ENCODE assay signal across 9 mouse cellular contexts in the genomic region with DNA sequence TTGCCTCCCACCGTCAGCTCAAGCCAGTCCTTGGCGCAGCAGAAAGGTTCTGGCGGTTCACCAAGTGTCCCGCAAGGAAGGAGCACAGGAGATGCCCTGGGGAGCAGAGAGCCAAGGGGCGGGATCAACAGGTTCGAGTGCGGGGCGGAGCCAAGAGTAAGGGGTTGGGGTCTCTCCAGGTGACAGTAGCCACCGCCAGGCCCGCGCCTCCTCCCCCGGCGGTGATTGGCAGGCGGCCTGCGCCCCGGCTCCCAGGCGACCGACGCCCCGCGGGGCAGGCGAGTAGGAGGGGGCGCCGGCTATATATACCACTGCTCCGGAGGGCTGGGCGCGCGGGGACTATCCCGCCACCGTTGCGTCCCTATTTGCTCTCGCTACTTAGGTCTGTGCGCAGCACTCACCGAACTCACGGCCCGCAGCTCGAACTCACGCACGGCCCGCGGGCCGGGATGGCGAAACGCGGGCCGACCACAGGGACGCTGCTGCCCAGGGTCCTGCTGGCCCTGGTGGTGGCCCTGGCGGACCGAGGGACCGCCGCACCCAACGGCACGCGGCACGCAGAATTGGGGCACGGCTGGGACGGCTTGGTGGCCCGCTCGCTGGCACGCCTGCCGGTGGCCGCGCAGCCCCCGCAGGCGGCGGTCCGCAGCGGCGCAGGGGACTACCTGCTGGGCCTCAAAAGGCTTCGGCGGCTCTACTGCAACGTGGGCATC. TPM values are rescaled to one million over a fixed set of nuclear protein-coding genes. Genes with fewer than 3 reads are reported as not detected.
A peak's percentile ranks its signal among the peaks of the same experiment; 100 is the strongest.
DNase-seq lines count a peak whose midpoint lies in the region; ATAC-seq and TF ChIP-seq lines count a peak whose summit lies in the region.
"Had no signal": no experiment of that assay in that cellular context is flagged by ENCODE, and none has a peak within 500 bp of the region (broad histone marks: within the 10 kb centered on the region; RNA-seq: fewer than 3 reads in every experiment).

No protein-coding gene starts in this region.

- H3K36me3 ChIP-seq in heart, embryonic 11.5 days (ENCODE audit: control insufficient read depth, insufficient read depth, low read length): no peaks in the 10 kb centered on the region
- peaks cover 31% of the 10 kb centered on the region for H3K36me3 ChIP-seq in ES-Bruce4 (ENCODE audit: control insufficient read depth, insufficient read depth, low read length, poor library complexity, severe bottlenecking)
- no peaks in the 10 kb centered on the region for H3K36me3 ChIP-seq in forebrain, embryonic 15.5 days
- no peaks in the 10 kb centered on the region for H3K36me3 ChIP-seq in midbrain, embryonic 10.5 days

- peak; percentile 97 for TF ChIP-seq POLR2A in ES-Bruce4 (IDR thresholded peaks at IDR 0.05; ENCODE audit: insufficient read depth, low read length)

- H3K27me3 ChIP-seq in heart, embryonic 11.5 days (ENCODE audit: control insufficient read depth, insufficient read depth, low read length): peaks cover 78% of the 10 kb centered on the region
- no peaks in the 10 kb centered on the region for H3K27me3 ChIP-seq in ES-Bruce4 (ENCODE audit: control insufficient read depth, insufficient read depth, low read length, poor library complexity, severe bottlenecking)
- H3K27me3 ChIP-seq in forebrain, embryonic 15.5 days: peaks cover 67% of the 10 kb centered on the region
- H3K27me3 ChIP-seq in midbrain, embryonic 10.5 days (ENCODE audit: low read depth, poor library complexity, severe bottlenecking): peaks cover 97% of the 10 kb centered on the region

- no peaks in the 10 kb centered on the region for H3K9me3 ChIP-seq in heart, embryonic 11.5 days (replicated peaks; ENCODE audit: control insufficient read depth, low read length)
- no peaks in the 10 kb centered on the region for H3K9me3 ChIP-seq in ES-Bruce4 (replicated peaks; ENCODE audit: control insufficient read depth, insufficient read depth, low read length, poor library complexity, severe bottlenecking)
- no peaks in the 10 kb centered on the region for H3K9me3 ChIP-seq in forebrain, embryonic 15.5 days
- no peaks in the 10 kb centered on the region for H3K9me3 ChIP-seq in midbrain, embryonic 10.5 days (replicated peaks)

- peaks cover 8% of the 10 kb centered on the region for H3K4me1 ChIP-seq in heart, embryonic 11.5 days (ENCODE audit: control insufficient read depth, insufficient read depth, low read length)
- H3K4me1 ChIP-seq in ES-Bruce4 (ENCODE audit: control insufficient read depth, insufficient read depth, low read length): peaks cover 1% of the 10 kb centered on the region
- H3K4me1 ChIP-seq in forebrain, embryonic 15.5 days: peaks cover 14% of the 10 kb centered on the region
- H3K4me1 ChIP-seq in midbrain, embryonic 10.5 days: peaks cover 25% of the 10 kb centered on the region

- H3K27ac ChIP-seq in heart, embryonic 11.5 days (ENCODE audit: low read depth, low read length): no peak overlapping the region
- H3K27ac ChIP-seq in ES-Bruce4 (ENCODE audit: insufficient read depth, low read length): peak overlapping the region; percentile 57
- no peak overlapping the region for H3K27ac ChIP-seq in forebrain, embryonic 15.5 days (replicated peaks)
- no peak overlapping the region for H3K27ac ChIP-seq in midbrain, embryonic 10.5 days (replicated peaks)
- H3K27ac ChIP-seq: layer of hippocampus, adult 2 months had no signal

- H3K4me2 ChIP-seq in heart, embryonic 11.5 days: peak overlapping the region; percentile 40
- H3K4me2 ChIP-seq in forebrain, embryonic 15.5 days (replicated peaks): peak overlapping the region; percentile 30

- no peak for TF ChIP-seq CTCF in ES-Bruce4 (IDR thresholded peaks at IDR 0.05; ENCODE audit: low read depth, low read length)

- TF ChIP-seq EP300 in ES-Bruce4 (IDR thresholded peaks at IDR 0.05; ENCODE audit: insufficient read depth, low read depth, low read length): peak; percentile 73

- peak overlapping the region; percentile 31 for H3K4me3 ChIP-seq in heart, embryonic 11.5 days (ENCODE audit: low read depth, low read length)
- peak overlapping the region; percentile 88 for H3K4me3 ChIP-seq in ES-Bruce4 (ENCODE audit: low read depth, low read length)
- peak overlapping the region; percentile 19 for H3K4me3 ChIP-seq in forebrain, embryonic 15.5 days
- peak overlapping the region; percentile 42 for H3K4me3 ChIP-seq in midbrain, embryonic 10.5 days
- H3K4me3 ChIP-seq: layer of hippocampus, adult 2 months had no signal

- DNase-seq in heart, adult 8-10 months (ENCODE audit: low spot score): no peak
- peak; percentile 38 for DNase-seq in midbrain, embryonic 10.5 days (ENCODE audit: low spot score)
- no peak for DNase-seq in right cerebral cortex, postnatal 25 days
- DNase-seq in yolk sac, embryonic 10.5 days (ENCODE audit: low spot score): no peak
- DNase-seq in adrenal gland, postnatal 10 days: no peak

- ATAC-seq in heart, embryonic 11.5 days (replicated peaks; ENCODE audit: insufficient number of reproducible peaks, low FRiP score, low TSS enrichment): no peak
- no peak for ATAC-seq in forebrain, embryonic 15.5 days (replicated peaks)

- under 1% methylated on average over 68 of the region's 72 CpGs for WGBS in heart, embryonic 11.5 days (ENCODE audit: insufficient replicate concordance)
- WGBS in forebrain, embryonic 15.5 days: under 1% methylated on average over 72 of the region's 72 CpGs
- WGBS in midbrain, embryonic 10.5 days: under 1% methylated on average over 70 of the region's 72 CpGs

- H3K9ac ChIP-seq in heart, embryonic 11.5 days (ENCODE audit: low read depth, low read length): no peak overlapping the region
- peak overlapping the region; percentile 93 for H3K9ac ChIP-seq in ES-Bruce4 (ENCODE audit: low read depth, poor library complexity, severe bottlenecking)
- no peak overlapping the region for H3K9ac ChIP-seq in forebrain, embryonic 15.5 days (replicated peaks)

RNA-seq across cellular contexts. Expression of gene Fgf4, which starts 14.0 kb away (rescaled TPM):
- polyA plus RNA-seq in heart, embryonic 11.5 days (2014; fragmentation: Nextera tagmentation; extraction: Ambion mirVana): not detected in 2 replicates
- not detected for total RNA-seq in heart, adult 8-10 months (2022)
- 82.9 and 84.3 TPM in 2 replicates for polyA plus RNA-seq in ES-Bruce4 (2011; ENCODE audit: insufficient read depth, insufficient read length, low read depth, missing spikeins)
- not detected in 2 replicates for polyA plus RNA-seq in forebrain, embryonic 15.5 days (2015; fragmentation: Nextera tagmentation; extraction: Ambion mirVana)
- 0.07 TPM in 1 of 2 replicates, not detected in the other for polyA plus RNA-seq in midbrain, embryonic 10.5 days (2016; fragmentation: Nextera tagmentation; extraction: Ambion mirVana)
- not detected for total RNA-seq in adrenal gland, postnatal 10 days (2021)
- total RNA-seq: layer of hippocampus, adult 2 months had no signal

RNA-seq across cellular contexts. Expression of gene Fgf3, which starts 23.3 kb away (rescaled TPM):
- polyA plus RNA-seq in heart, embryonic 11.5 days (2014; fragmentation: Nextera tagmentation; extraction: Ambion mirVana): 0.19 TPM in 1 of 2 replicates, not detected in the other
- not detected for total RNA-seq in heart, adult 8-10 months (2022)
- 0.43 and 0.78 TPM in 2 replicates for polyA plus RNA-seq in ES-Bruce4 (2011; ENCODE audit: insufficient read depth, insufficient read length, low read depth, missing spikeins)
- 2.5 and 2.7 TPM in 2 replicates for polyA plus RNA-seq in forebrain, embryonic 15.5 days (2015; fragmentation: Nextera tagmentation; extraction: Ambion mirVana)
- polyA plus RNA-seq in midbrain, embryonic 10.5 days (2016; fragmentation: Nextera tagmentation; extraction: Ambion mirVana): 2.9 TPM in 2 replicates
- total RNA-seq in adrenal gland, postnatal 10 days (2021): under 1 TPM; 0.27 to 0.33 TPM

RNA-seq across cellular contexts. Expression of gene Fgf15, which starts 35.1 kb away (rescaled TPM):
- 0.11 and 0.13 TPM in 2 replicates for polyA plus RNA-seq in heart, embryonic 11.5 days (2014; fragmentation: Nextera tagmentation; extraction: Ambion mirVana)
- not detected for total RNA-seq in heart, adult 8-10 months (2022)
- 3.1 and 3.3 TPM in 2 replicates for polyA plus RNA-seq in ES-Bruce4 (2011; ENCODE audit: insufficient read depth, insufficient read length, low read depth, missing spikeins)
- 20.0 and 20.8 TPM in 2 replicates for polyA plus RNA-seq in forebrain, embryonic 15.5 days (2015; fragmentation: Nextera tagmentation; extraction: Ambion mirVana)
- 96.3 and 110 TPM in 2 replicates for polyA plus RNA-seq in midbrain, embryonic 10.5 days (2016; fragmentation: Nextera tagmentation; extraction: Ambion mirVana)
- total RNA-seq in adrenal gland, postnatal 10 days (2021): not detected
- total RNA-seq: layer of hippocampus, adult 2 months had no signal

RNA-seq across cellular contexts. Expression of gene LTO1, which starts 53.7 kb away (rescaled TPM):
- polyA plus RNA-seq in heart, embryonic 11.5 days (2014; fragmentation: Nextera tagmentation; extraction: Ambion mirVana): 17.1 and 21.2 TPM in 2 replicates
- 10 to 100 TPM; 14.6 to 18.2 (median 17.4) TPM for total RNA-seq in heart, adult 8-10 months (2022)
- polyA plus RNA-seq in ES-Bruce4 (2011; ENCODE audit: insufficient read depth, insufficient read length, low read depth, missing spikeins): 21.5 and 30.7 TPM in 2 replicates
- 36.3 and 39.3 TPM in 2 replicates for polyA plus RNA-seq in forebrain, embryonic 15.5 days (2015; fragmentation: Nextera tagmentation; extraction: Ambion mirVana)
- polyA plus RNA-seq in midbrain, embryonic 10.5 days (2016; fragmentation: Nextera tagmentation; extraction: Ambion mirVana): 30.7 and 34.4 TPM in 2 replicates
- total RNA-seq in adrenal gland, postnatal 10 days (2021): 10 to 100 TPM; 25.6 to 26.2 TPM

Comparison
In these comparisons a context has a peak if more than half of its experiments do, and no peak if none do; other contexts are left out.
1. H3K4me3 ChIP-seq: peak in every context shown above with its lines; median percentile 88 in ES-Bruce4; 42 in midbrain, embryonic 10.5 days; 31 in heart, embryonic 11.5 days; 19 in forebrain, embryonic 15.5 days.
2. RNA of gene Fgf4, which starts 14.0 kb away (polyA plus RNA-seq): 82.9 to 84.3 TPM in ES-Bruce4; not detected in heart, embryonic 11.5 days, not detected in forebrain, embryonic 15.5 days and 0.07 TPM in midbrain, embryonic 10.5 days; every median in the first group is over 10 times any median in the second.